Mouse (Mus musculus): ENCODE data around the gene Cfi. TPM values are rescaled to one million over a fixed set of nuclear protein-coding genes. Genes with fewer than 3 reads are reported as not detected.

The Cfi gene
- total RNA-seq, 2 experiments from 2014 or later: not detected

GRCm38 (mm10) chr3:129904381-129905132 lies 68.9 kb downstream of the Cfi start:
- no peak for TF ChIP-seq CTCF (IDR thresholded peaks at IDR 0.05)
- intact Hi-C loops (cut with DNase I): no loop called here
- Histone ChIP-seq H3K27ac (no peak overlapping the region), H3K4me3 (no peak overlapping the region)
- DNase-seq: no peak

- TF ChIP-seq CTCF (IDR thresholded peaks at IDR 0.05): no peak
- no peak for DNase-seq
- H3K4me3 ChIP-seq: no peak overlapping the region
- no peak overlapping the region for H3K27ac ChIP-seq
- intact Hi-C loops (cut with DNase I): no loop called here
These were observed 76.3 kb downstream of the Cfi start for GRCm38 (mm10) chr3:129912025-129912424.

GRCm38 (mm10) chr3:129913241-129913640 lies 77.6 kb downstream of the Cfi start:
- intact Hi-C loops (cut with DNase I): no loop called here
- H3K27ac ChIP-seq: no peak overlapping the region
- no peak for DNase-seq
- no peak overlapping the region for H3K4me3 ChIP-seq
- TF ChIP-seq CTCF (IDR thresholded peaks at IDR 0.05): no peak

GRCm38 (mm10) chr3:129917424-129917823 lies 81.7 kb downstream of the Cfi start:
- DNase-seq: no peak
- Histone ChIP-seq H3K27ac (no peak overlapping the region), H3K4me3 (no peak overlapping the region)
- TF ChIP-seq CTCF (IDR thresholded peaks at IDR 0.05): no peak
- intact Hi-C loops (cut with DNase I): no loop called here

- intact Hi-C loops (cut with DNase I): loop anchor here (1.0 kb wide), 1 partner anchor 161 kb away; no protein-coding TSS in a partner anchor
- peak; percentile 84 for TF ChIP-seq CTCF (IDR thresholded peaks at IDR 0.05)
- Histone ChIP-seq H3K27ac (no peak overlapping the region), H3K4me3 (no peak overlapping the region)
- peak; percentile 73 for DNase-seq
These were observed 82.8 kb downstream of the Cfi start for GRCm38 (mm10) chr3:129918434-129918833.

GRCm38 (mm10) chr3:129923581-129923980 lies 87.9 kb downstream of the Cfi start:
- DNase-seq: no peak
- no peak for TF ChIP-seq CTCF (IDR thresholded peaks at IDR 0.05)
- Histone ChIP-seq H3K4me3 (no peak overlapping the region), H3K27ac (no peak overlapping the region)
- intact Hi-C loops (cut with DNase I): no loop called here

Other genes starting within 250 kb of the Cfi start
- gene Egf, start 80.6 kb upstream of the Cfi start, total RNA-seq (2021): 10 to 100 TPM; 19.3 to 19.6 TPM
- gene Lrit3, start 31.9 kb upstream of the Cfi start, total RNA-seq (2021): not detected
- gene Rrh, start 13.3 kb upstream of the Cfi start, total RNA-seq (2021): not detected
- 10 to 100 TPM; 17.5 to 19.6 TPM for gene Gar1, start 4.5 kb upstream of the Cfi start, total RNA-seq (2021)
- gene Pla2g12a, start 42.7 kb downstream of the Cfi start, total RNA-seq (2021): 100 to 1,000 TPM in 1 of 2 experiments, 10 to 100 TPM in 1; 86.2 to 154 TPM
- gene Casp6, start 65.5 kb downstream of the Cfi start, total RNA-seq (2021): 1 to 10 TPM; 2.2 to 2.6 TPM
- 1 to 10 TPM in 1 of 2 experiments, under 1 TPM in 1; 0.82 to 1.1 TPM for gene Mcub, start 134.3 kb downstream of the Cfi start, total RNA-seq (2021)
- 10 to 100 TPM; 24.9 to 28.8 TPM for gene Sec24b, start 225.7 kb downstream of the Cfi start, total RNA-seq (2021)

Data from gastrocnemius, adult 2 months (tissue).